Mouse (Mus musculus) forebrain, embryonic 15.5 days (tissue): ENCODE data around the gene Rab3c. TPM values are rescaled to one million over a fixed set of nuclear protein-coding genes. Genes with fewer than 3 reads are reported as not detected.

Source experiments
- ATAC-seq: fragments of 200-750 bp; cut with Nextera tagmentation; replicated peaks from 2 replicates; pipeline ENCODE4 v1.8.0; 2017; ENCODE audit warnings: mild to moderate bottlenecking, moderate TSS enrichment, moderate library complexity
- H3K27ac ChIP-seq: fragments of 300-500 bp; sonication (generic); replicated peaks from 2 replicates; pipeline ENCODE4 v1.5.1; 2015; ENCODE audit warnings: mild to moderate bottlenecking, inconsistent platforms
- H3K27me3 ChIP-seq: fragments of 300-500 bp; sonication (generic); 2 replicates; pipeline ENCODE4 v1.6.1; 2015; ENCODE audit warnings: inconsistent platforms
- H3K36me3 ChIP-seq: fragments of 300-500 bp; sonication (generic); 2 replicates; pipeline ENCODE4 v1.6.1; 2015; ENCODE audit warnings: mild to moderate bottlenecking, inconsistent platforms
- H3K4me1 ChIP-seq: fragments of 300-500 bp; sonication (generic); 2 replicates; pipeline ENCODE4 v1.6.1; 2015; ENCODE audit warnings: inconsistent platforms
- H3K4me2 ChIP-seq: fragments of 300-500 bp; sonication (generic); replicated peaks from 2 replicates; pipeline ENCODE4 v1.6.1; 2015; ENCODE audit warnings: mild to moderate bottlenecking, inconsistent platforms
- H3K4me3 ChIP-seq: fragments of 300-500 bp; sonication (generic); 2 replicates; pipeline ENCODE4 v1.5.1; 2015; ENCODE audit warnings: mild to moderate bottlenecking, inconsistent platforms
- H3K9ac ChIP-seq: fragments of 300-500 bp; sonication (generic); replicated peaks from 2 replicates; pipeline ENCODE4 v1.6.1; 2015; ENCODE audit warnings: mild to moderate bottlenecking, inconsistent platforms
- H3K9me3 ChIP-seq: fragments of 300-500 bp; sonication (generic); 2 replicates; pipeline ENCODE4 v1.6.1; 2016; ENCODE audit warnings: inconsistent platforms
- WGBS: fragments of 180-500 bp; shearing (Covaris S2); methylation state at CpG from one replicate; pipeline ENCODE4 v1.1.7; 2015; ENCODE audit warnings: mixed read lengths; 5-methylcytosine and 5-hydroxymethylcytosine counted together
- polyA plus RNA-seq: library from polyadenylated mRNA; unstranded; fragments of >200 nt; fragmentation: Nextera tagmentation; extraction: Ambion mirVana; gene quantifications from 2 replicates; pipeline ENCODE4 v1.2.1, GENCODE M21; 2015

Gene Rab3c
- 122 and 128 TPM in 2 replicates for polyA plus RNA-seq

GRCm38 (mm10) chr13:110280563-110281144 is at the start of gene Rab3c:
Gene Rab3c, minus strand, starts transcription at chr13:110280996.
- Histone ChIP-seq H3K4me1 (peaks cover 7% of the 10 kb centered on the region), H3K4me2 (peak within 1 kb of the TSS; percentile 79), H3K4me3 (peak within 1 kb of the TSS; percentile 76), H3K27me3 (no peaks in the 10 kb centered on the region), H3K9me3 (no peaks in the 10 kb centered on the region), H3K27ac (peak within 1 kb of the TSS; percentile 86), H3K9ac (peak within 1 kb of the TSS; percentile 75), H3K36me3 (no peaks in the 10 kb centered on the region)
- peak; percentile 55 for ATAC-seq
- under 1% methylated on average over 20 of the region's 20 CpGs for WGBS

- 60% methylated on average over 4 of the region's 4 CpGs for WGBS
- Histone ChIP-seq H3K9me3 (no peaks in the 10 kb centered on the region), H3K9ac (no peak overlapping the region), H3K4me1 (no peaks in the 10 kb centered on the region), H3K27ac (no peak overlapping the region), H3K27me3 (no peaks in the 10 kb centered on the region), H3K4me3 (no peak overlapping the region), H3K4me2 (no peak overlapping the region), H3K36me3 (no peaks in the 10 kb centered on the region)
- no peak for ATAC-seq
Observed at GRCm38 (mm10) chr13:110318746-110319145, 38.0 kb upstream of the Rab3c start.

GRCm38 (mm10) chr13:110307188-110307587 is 26.4 kb upstream of the Rab3c start:
- no peaks in the 10 kb centered on the region for H3K27me3 ChIP-seq
- no peaks in the 10 kb centered on the region for H3K9me3 ChIP-seq
- 88% methylated on average over 5 of the region's 5 CpGs for WGBS
- no peak overlapping the region for H3K4me2 ChIP-seq
- no peak for ATAC-seq
- no peak overlapping the region for H3K4me3 ChIP-seq
- no peaks in the 10 kb centered on the region for H3K4me1 ChIP-seq
- no peak overlapping the region for H3K9ac ChIP-seq
- H3K27ac ChIP-seq: no peak overlapping the region
- no peaks in the 10 kb centered on the region for H3K36me3 ChIP-seq

GRCm38 (mm10) chr13:110297112-110297511 is 16.3 kb upstream of the Rab3c start:
- no peak for ATAC-seq

GRCm38 (mm10) chr13:110288499-110288898 is 7.7 kb upstream of the Rab3c start:
- ATAC-seq: no peak
- Histone ChIP-seq H3K27ac (no peak overlapping the region), H3K27me3 (no peaks in the 10 kb centered on the region), H3K9me3 (no peaks in the 10 kb centered on the region), H3K4me1 (no peaks in the 10 kb centered on the region), H3K36me3 (no peaks in the 10 kb centered on the region), H3K4me3 (no peak overlapping the region), H3K4me2 (no peak overlapping the region), H3K9ac (no peak overlapping the region)
- 84% methylated on average over 3 of the region's 3 CpGs for WGBS

More at GRCm38 (mm10) chr13:110297112-110297511, 16.3 kb upstream of the Rab3c start:
- Histone ChIP-seq H3K9me3 (no peaks in the 10 kb centered on the region), H3K27me3 (no peaks in the 10 kb centered on the region), H3K9ac (no peak overlapping the region), H3K4me3 (no peak overlapping the region), H3K36me3 (no peaks in the 10 kb centered on the region), H3K27ac (no peak overlapping the region), H3K4me2 (no peak overlapping the region), H3K4me1 (no peaks in the 10 kb centered on the region)
- WGBS: 80% methylated on average over 4 of the region's 4 CpGs

GRCm38 (mm10) chr13:110283781-110284180 is 3.0 kb upstream of the Rab3c start:
- Histone ChIP-seq H3K4me1 (peaks cover 7% of the 10 kb centered on the region), H3K4me2 (no peak overlapping the region), H3K9ac (no peak overlapping the region), H3K27me3 (no peaks in the 10 kb centered on the region), H3K9me3 (no peaks in the 10 kb centered on the region), H3K4me3 (no peak overlapping the region), H3K27ac (no peak overlapping the region), H3K36me3 (no peaks in the 10 kb centered on the region)
- WGBS: 65% methylated on average over 4 of the region's 4 CpGs
- no peak for ATAC-seq

- peaks cover 7% of the 10 kb centered on the region for H3K4me1 ChIP-seq
- peak overlapping the region; percentile 76 for H3K4me3 ChIP-seq
- peak overlapping the region; percentile 86 for H3K27ac ChIP-seq
- H3K27me3 ChIP-seq: no peaks in the 10 kb centered on the region
- under 1% methylated on average over 24 of the region's 24 CpGs for WGBS
- H3K9ac ChIP-seq: peak overlapping the region; percentile 75
- ATAC-seq: peak; percentile 99
- no peaks in the 10 kb centered on the region for H3K9me3 ChIP-seq
- H3K36me3 ChIP-seq: no peaks in the 10 kb centered on the region
- H3K4me2 ChIP-seq: peak overlapping the region; percentile 79
Observed at GRCm38 (mm10) chr13:110280028-110280562, 701 bp downstream of the Rab3c start.

- peak overlapping the region; percentile 75 for H3K9ac ChIP-seq
- peak overlapping the region; percentile 79 for H3K4me2 ChIP-seq
- H3K27ac ChIP-seq: peak overlapping the region; percentile 86
- no peaks in the 10 kb centered on the region for H3K27me3 ChIP-seq
- H3K9me3 ChIP-seq: no peaks in the 10 kb centered on the region
- H3K4me3 ChIP-seq: peak overlapping the region; percentile 76
- WGBS: 47% methylated on average over 9 of the region's 9 CpGs
- ATAC-seq: peak; percentile 1; the same call in 1 of the 2 replicates
- H3K36me3 ChIP-seq: no peaks in the 10 kb centered on the region
- peaks cover 7% of the 10 kb centered on the region for H3K4me1 ChIP-seq
Observed at GRCm38 (mm10) chr13:110278976-110279736, 1.6 kb downstream of the Rab3c start.

GRCm38 (mm10) chr13:110277709-110278108 is 3.1 kb downstream of the Rab3c start:
- Histone ChIP-seq H3K9me3 (no peaks in the 10 kb centered on the region), H3K4me3 (no peak overlapping the region), H3K9ac (no peak overlapping the region), H3K4me2 (no peak overlapping the region), H3K27ac (no peak overlapping the region), H3K4me1 (peaks cover 7% of the 10 kb centered on the region), H3K36me3 (no peaks in the 10 kb centered on the region), H3K27me3 (no peaks in the 10 kb centered on the region)
- ATAC-seq: no peak

GRCm38 (mm10) chr13:110275471-110275870 is 5.3 kb downstream of the Rab3c start:
- Histone ChIP-seq H3K9ac (no peak overlapping the region), H3K4me2 (no peak overlapping the region), H3K4me3 (no peak overlapping the region), H3K36me3 (no peaks in the 10 kb centered on the region), H3K9me3 (no peaks in the 10 kb centered on the region), H3K27me3 (no peaks in the 10 kb centered on the region), H3K27ac (no peak overlapping the region), H3K4me1 (no peaks in the 10 kb centered on the region)
- WGBS: 85% methylated on average over 3 of the region's 3 CpGs
- ATAC-seq: no peak

GRCm38 (mm10) chr13:110260649-110261048 is 20.1 kb downstream of the Rab3c start:
- Histone ChIP-seq H3K4me2 (0 out of 2 replicates have a peak overlapping the region, but pooled peaks have one; percentile 2), H3K27ac (peak overlapping the region; percentile 38; the same call in 1 of the 2 replicates), H3K4me1 (peaks cover 10% of the 10 kb centered on the region; the same call in 1 of the 2 replicates), H3K9me3 (no peaks in the 10 kb centered on the region), H3K36me3 (peaks cover 19% of the 10 kb centered on the region), H3K27me3 (no peaks in the 10 kb centered on the region), H3K4me3 (no peak overlapping the region), H3K9ac (no peak overlapping the region)
- 79% methylated on average over 1 of the region's 1 CpGs for WGBS
- peak; percentile 83 for ATAC-seq

GRCm38 (mm10) chr13:110251453-110251852 is 29.3 kb downstream of the Rab3c start:
- Histone ChIP-seq H3K9me3 (no peaks in the 10 kb centered on the region), H3K27ac (no peak overlapping the region), H3K27me3 (no peaks in the 10 kb centered on the region), H3K9ac (no peak overlapping the region), H3K4me2 (no peak overlapping the region), H3K4me3 (no peak overlapping the region), H3K36me3 (no peaks in the 10 kb centered on the region), H3K4me1 (no peaks in the 10 kb centered on the region)
- ATAC-seq: no peak
- 89% methylated on average over 5 of the region's 5 CpGs for WGBS
